Mouse (Mus musculus) hindbrain, embryonic 13.5 days (tissue): Measurements from ENCODE around the gene Krtap13-1. TPM values are rescaled to one million over a fixed set of nuclear protein-coding genes. Genes with fewer than 3 reads are reported as not detected.

Experiments
- ATAC-seq: fragments of 200-750 bp; cut with Nextera tagmentation; 2 replicates; pipeline ENCODE4 v1.8.0; 2017; ENCODE audit warnings: moderate TSS enrichment; ENCODE audit not compliant: low FRiP score
- H3K27ac ChIP-seq: fragments of 300-500 bp; sonication (generic); 2 replicates; pipeline ENCODE4 v1.5.1; 2015; ENCODE audit warnings: inconsistent platforms, mild to moderate bottlenecking, moderate library complexity
- H3K27me3 ChIP-seq: fragments of 300-500 bp; sonication (generic); 2 replicates; pipeline ENCODE4 v1.6.1; 2015; ENCODE audit warnings: mild to moderate bottlenecking, inconsistent platforms
- H3K36me3 ChIP-seq: fragments of 300-500 bp; sonication (generic); 2 replicates; pipeline ENCODE4 v1.6.1; 2015; ENCODE audit warnings: mild to moderate bottlenecking, inconsistent platforms
- H3K4me1 ChIP-seq: fragments of 300-500 bp; sonication (generic); replicated peaks from 2 replicates; pipeline ENCODE4 v1.6.1; 2015; ENCODE audit warnings: inconsistent platforms
- H3K4me2 ChIP-seq: fragments of 300-500 bp; sonication (generic); 2 replicates; pipeline ENCODE4 v1.6.1; 2015; ENCODE audit warnings: inconsistent platforms, mild to moderate bottlenecking, moderate library complexity
- H3K4me3 ChIP-seq: fragments of 300-500 bp; sonication (generic); 2 replicates; pipeline ENCODE4 v1.5.1; 2015; ENCODE audit warnings: mild to moderate bottlenecking, inconsistent platforms
- H3K9ac ChIP-seq: fragments of 300-500 bp; sonication (generic); 2 replicates; pipeline ENCODE4 v1.6.1; 2015; ENCODE audit warnings: mild to moderate bottlenecking, inconsistent platforms
- H3K9me3 ChIP-seq: fragments of 300-500 bp; sonication (generic); 2 replicates; pipeline ENCODE4 v1.6.1; 2016; ENCODE audit warnings: inconsistent platforms
- WGBS: fragments of 180-500 bp; shearing (Covaris S2); methylation state at CpG from one replicate; pipeline ENCODE4 v1.1.7; 2015; 5-methylcytosine and 5-hydroxymethylcytosine counted together
- polyA plus RNA-seq: library from polyadenylated mRNA; unstranded; fragments of >200 nt; fragmentation: Nextera tagmentation; extraction: Ambion mirVana; gene quantifications from 2 replicates; pipeline ENCODE4 v1.2.1, GENCODE M21; 2015

The Krtap13-1 gene
- polyA plus RNA-seq: not detected in 2 replicates

DNA sequence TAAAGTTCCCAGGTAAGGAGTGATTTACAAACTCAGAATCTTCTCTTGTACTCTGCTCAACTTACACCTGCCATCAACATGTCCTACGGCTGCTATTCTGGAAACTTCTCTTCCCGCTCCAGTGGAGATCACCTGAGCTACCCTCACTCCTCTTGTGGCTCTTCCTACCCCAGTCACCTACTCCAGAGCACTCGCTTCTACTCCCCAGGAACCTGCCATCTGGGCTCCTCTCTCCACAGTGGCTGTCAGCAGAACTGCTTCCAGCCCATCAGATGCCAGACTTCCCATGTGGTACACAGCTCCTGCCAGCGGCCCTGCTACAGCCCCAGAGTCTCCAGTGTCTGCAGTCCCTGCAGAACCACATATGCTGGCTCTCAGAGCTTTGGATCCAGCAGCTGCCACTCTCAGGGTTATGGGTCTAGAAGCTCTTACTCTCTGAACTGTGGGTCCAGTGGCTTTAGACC, at the start of gene Krtap13-1:
TSS of gene Krtap13-1 (plus strand) at position 51 of the 464 bp plus-strand sequence.
- no peak for ATAC-seq
- no peaks in the 10 kb centered on the region for H3K27me3 ChIP-seq
- no peak within 1 kb of the TSS for H3K9ac ChIP-seq
- H3K4me3 ChIP-seq: no peak within 1 kb of the TSS
- no peak within 1 kb of the TSS for H3K4me2 ChIP-seq
- no peaks in the 10 kb centered on the region for H3K4me1 ChIP-seq
- H3K9me3 ChIP-seq: no peaks in the 10 kb centered on the region
- 81% methylated on average over 4 of the region's 4 CpGs for WGBS
- no peaks in the 10 kb centered on the region for H3K36me3 ChIP-seq
- H3K27ac ChIP-seq: no peak within 1 kb of the TSS

- no peak overlapping the region for H3K27ac ChIP-seq
- 85% methylated on average over 6 of the region's 6 CpGs for WGBS
These were observed 49.6 kb upstream of the Krtap13-1 start for GRCm38 (mm10) chr16:88679099-88679498.

GRCm38 (mm10) chr16:88681282-88681681, 47.4 kb upstream of the Krtap13-1 start:
- 38% methylated on average over 2 of the region's 2 CpGs for WGBS
- Histone ChIP-seq H3K4me2 (no peak overlapping the region), H3K4me3 (no peak overlapping the region), H3K9ac (no peak overlapping the region), H3K27me3 (no peaks in the 10 kb centered on the region), H3K36me3 (no peaks in the 10 kb centered on the region), H3K4me1 (no peaks in the 10 kb centered on the region), H3K9me3 (no peaks in the 10 kb centered on the region), H3K27ac (no peak overlapping the region)
- no peak for ATAC-seq

More at GRCm38 (mm10) chr16:88679099-88679498, 49.6 kb upstream of the Krtap13-1 start:
- H3K4me2 ChIP-seq: no peak overlapping the region
- H3K9ac ChIP-seq: no peak overlapping the region
- no peak for ATAC-seq
- no peak overlapping the region for H3K4me3 ChIP-seq
- H3K36me3 ChIP-seq: no peaks in the 10 kb centered on the region
- H3K4me1 ChIP-seq: no peaks in the 10 kb centered on the region
- no peaks in the 10 kb centered on the region for H3K9me3 ChIP-seq
- H3K27me3 ChIP-seq: no peaks in the 10 kb centered on the region

DNA sequence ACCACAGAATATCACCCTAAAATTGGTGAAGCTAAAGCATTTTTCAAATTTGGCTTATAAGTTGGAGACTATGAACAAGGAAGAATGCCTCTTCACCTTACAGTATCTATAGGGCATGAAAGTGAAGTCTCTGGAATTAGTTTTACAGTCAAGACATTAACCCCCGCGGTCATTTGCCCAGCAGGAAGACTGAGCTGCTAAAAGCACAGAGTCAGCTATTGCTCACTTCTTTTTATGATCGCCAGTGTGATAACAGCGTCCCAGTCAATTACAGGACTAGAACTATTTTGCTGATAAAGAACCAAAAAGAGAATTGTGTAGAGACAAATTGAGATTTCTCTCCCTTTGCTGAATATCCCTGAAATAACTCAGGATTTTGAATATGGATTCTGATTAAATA, 32.4 kb upstream of the Krtap13-1 start:
- Histone ChIP-seq H3K36me3 (no peaks in the 10 kb centered on the region), H3K4me2 (no peak overlapping the region), H3K27ac (no peak overlapping the region), H3K9me3 (no peaks in the 10 kb centered on the region), H3K27me3 (no peaks in the 10 kb centered on the region), H3K4me1 (no peaks in the 10 kb centered on the region), H3K4me3 (no peak overlapping the region), H3K9ac (no peak overlapping the region)
- 80% methylated on average over 4 of the region's 4 CpGs for WGBS
- ATAC-seq: no peak

- no peaks in the 10 kb centered on the region for H3K9me3 ChIP-seq
- H3K36me3 ChIP-seq: no peaks in the 10 kb centered on the region
- H3K27ac ChIP-seq: no peak overlapping the region
- H3K9ac ChIP-seq: no peak overlapping the region
- no peaks in the 10 kb centered on the region for H3K4me1 ChIP-seq
- no peak for ATAC-seq
- H3K4me2 ChIP-seq: no peak overlapping the region
- WGBS: 58% methylated on average over 4 of the region's 4 CpGs
- no peaks in the 10 kb centered on the region for H3K27me3 ChIP-seq
- no peak overlapping the region for H3K4me3 ChIP-seq
These were observed 27.4 kb upstream of the Krtap13-1 start for GRCm38 (mm10) chr16:88701072-88701864.

- Histone ChIP-seq H3K9ac (no peak within 1 kb of the TSS), H3K4me3 (no peak within 1 kb of the TSS), H3K4me1 (no peaks in the 10 kb centered on the region), H3K27me3 (no peaks in the 10 kb centered on the region), H3K27ac (no peak within 1 kb of the TSS), H3K4me2 (no peak within 1 kb of the TSS), H3K9me3 (no peaks in the 10 kb centered on the region), H3K36me3 (no peaks in the 10 kb centered on the region)
- WGBS: 90% methylated on average over 10 of the region's 10 CpGs
- no peak for ATAC-seq
These were observed 21.1 kb upstream of the Krtap13-1 start, which contains the start of gene 2310061N02Rik for GRCm38 (mm10) chr16:88707496-88708012. Gene 2310061N02Rik, minus strand, starts transcription at chr16:88707962.

DNA sequence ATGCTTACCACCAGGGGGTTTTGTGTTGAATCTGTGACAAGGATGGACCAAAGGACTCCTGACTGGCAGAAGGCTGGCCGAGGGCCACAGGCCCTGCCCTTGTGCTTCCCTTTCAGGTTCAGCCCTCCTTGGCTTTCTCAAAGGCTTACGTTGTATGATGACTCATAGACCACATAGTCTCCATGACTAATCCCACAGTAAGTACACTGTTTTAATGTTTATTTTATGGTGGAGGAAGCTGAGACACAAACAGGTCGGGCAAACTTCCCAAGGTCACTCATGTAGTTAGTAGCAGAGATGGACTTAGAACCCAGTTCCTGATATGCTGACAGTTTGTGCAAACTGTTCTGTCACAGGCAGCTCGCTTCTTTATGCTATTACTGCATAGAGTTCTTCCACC, 17.9 kb upstream of the Krtap13-1 start:
- no peak overlapping the region for H3K4me2 ChIP-seq
- no peak overlapping the region for H3K9ac ChIP-seq
- H3K4me3 ChIP-seq: no peak overlapping the region
- H3K27ac ChIP-seq: no peak overlapping the region
- WGBS: 82% methylated on average over 4 of the region's 4 CpGs
- H3K36me3 ChIP-seq: no peaks in the 10 kb centered on the region
- H3K4me1 ChIP-seq: no peaks in the 10 kb centered on the region
- H3K27me3 ChIP-seq: no peaks in the 10 kb centered on the region
- H3K9me3 ChIP-seq: no peaks in the 10 kb centered on the region
- ATAC-seq: no peak

- no peaks in the 10 kb centered on the region for H3K36me3 ChIP-seq
- no peaks in the 10 kb centered on the region for H3K9me3 ChIP-seq
- H3K4me3 ChIP-seq: no peak overlapping the region
- H3K27ac ChIP-seq: no peak overlapping the region
- no peak for ATAC-seq
- H3K4me1 ChIP-seq: no peaks in the 10 kb centered on the region
- no peak overlapping the region for H3K9ac ChIP-seq
- 87% methylated on average over 6 of the region's 6 CpGs for WGBS
- no peak overlapping the region for H3K4me2 ChIP-seq
- H3K27me3 ChIP-seq: no peaks in the 10 kb centered on the region
These were observed 17.4 kb upstream of the Krtap13-1 start for GRCm38 (mm10) chr16:88711245-88711644.

DNA sequence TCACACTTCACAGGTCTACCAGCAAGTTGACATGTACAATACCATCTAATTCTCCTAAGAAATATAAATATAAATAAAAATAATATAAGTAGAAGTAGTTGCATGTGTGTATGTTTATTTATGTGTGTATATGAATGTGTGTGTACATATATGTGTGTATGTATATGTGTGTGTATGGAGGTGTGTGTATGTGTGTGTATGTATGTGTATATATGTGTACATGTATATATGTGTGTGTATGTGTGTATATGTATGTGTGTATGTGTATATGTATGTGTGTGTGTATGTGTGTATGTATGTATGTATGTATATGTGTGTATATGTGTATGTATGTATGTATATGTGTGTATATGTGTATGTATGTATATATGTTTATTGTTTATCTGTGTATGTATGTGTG, 12.1 kb upstream of the Krtap13-1 start:
- no peaks in the 10 kb centered on the region for H3K36me3 ChIP-seq
- H3K9ac ChIP-seq: no peak overlapping the region
- no peak overlapping the region for H3K27ac ChIP-seq
- no peak overlapping the region for H3K4me3 ChIP-seq
- no peaks in the 10 kb centered on the region for H3K4me1 ChIP-seq
- ATAC-seq: no peak
- no peak overlapping the region for H3K4me2 ChIP-seq
- H3K27me3 ChIP-seq: no peaks in the 10 kb centered on the region
- H3K9me3 ChIP-seq: no peaks in the 10 kb centered on the region

DNA sequence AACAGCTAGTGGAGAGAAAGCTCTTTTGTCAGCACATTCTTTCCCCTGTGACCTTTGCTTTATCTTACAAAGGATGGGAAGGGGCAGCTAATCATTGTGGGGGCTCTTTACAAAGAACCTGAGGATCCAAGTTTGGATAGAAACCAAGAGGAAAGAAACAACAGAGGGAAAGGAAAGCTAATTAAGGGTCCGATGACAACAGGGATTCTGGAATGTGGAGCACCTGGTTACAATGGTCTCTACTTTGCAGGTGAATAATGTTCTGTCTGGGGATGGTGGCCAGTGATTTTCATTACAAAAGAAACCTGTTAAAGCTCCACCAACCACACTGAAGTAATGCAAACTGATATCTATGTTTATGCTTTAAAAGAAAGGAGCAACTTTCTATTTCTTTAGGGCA, 8.6 kb upstream of the Krtap13-1 start:
- H3K4me2 ChIP-seq: no peak overlapping the region
- H3K4me3 ChIP-seq: no peak overlapping the region
- 22% methylated on average over 1 of the region's 1 CpGs for WGBS
- H3K36me3 ChIP-seq: no peaks in the 10 kb centered on the region
- H3K27ac ChIP-seq: no peak overlapping the region
- ATAC-seq: no peak
- 0 out of 2 replicates have a peak, but pooled peaks cover 3% of the 10 kb centered on the region for H3K4me1 ChIP-seq
- no peaks in the 10 kb centered on the region for H3K9me3 ChIP-seq
- H3K27me3 ChIP-seq: no peaks in the 10 kb centered on the region
- H3K9ac ChIP-seq: no peak overlapping the region

GRCm38 (mm10) chr16:88735391-88735790, 6.7 kb downstream of the Krtap13-1 start:
- H3K4me2 ChIP-seq: no peak overlapping the region
- no peak overlapping the region for H3K27ac ChIP-seq
- no peak overlapping the region for H3K9ac ChIP-seq
- no peak overlapping the region for H3K4me3 ChIP-seq
- no peaks in the 10 kb centered on the region for H3K27me3 ChIP-seq
- H3K4me1 ChIP-seq: no peaks in the 10 kb centered on the region
- no peaks in the 10 kb centered on the region for H3K36me3 ChIP-seq
- ATAC-seq: no peak
- H3K9me3 ChIP-seq: no peaks in the 10 kb centered on the region
- 71% methylated on average over 2 of the region's 2 CpGs for WGBS

DNA sequence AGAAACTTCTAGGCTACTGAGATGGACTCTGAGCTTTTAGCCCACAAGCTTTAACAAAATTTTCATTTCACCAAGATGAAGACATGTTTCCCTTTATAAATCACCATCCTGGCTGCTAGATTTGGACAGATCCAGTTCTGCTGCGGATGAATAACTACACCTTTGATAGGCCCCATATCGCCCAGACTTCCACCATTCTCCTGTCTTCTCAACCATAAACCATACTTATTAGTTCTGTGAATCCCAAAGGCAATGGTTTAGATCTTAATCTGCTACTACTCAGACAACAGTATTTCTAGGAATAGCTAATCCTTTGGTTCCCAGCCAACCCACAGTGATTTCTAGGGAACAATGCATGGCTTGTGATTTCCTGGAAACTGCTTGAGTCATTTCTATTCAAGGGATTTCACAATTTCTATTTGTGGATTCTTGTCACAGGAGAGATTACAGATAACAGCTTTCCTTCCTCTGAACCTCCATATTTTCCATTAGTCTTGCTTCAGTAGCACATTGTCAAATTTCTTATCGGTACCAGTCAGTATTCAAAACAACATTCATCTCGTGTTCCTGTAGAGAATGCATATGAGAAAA, 16.2 kb downstream of the Krtap13-1 start:
- Histone ChIP-seq H3K4me3 (no peak overlapping the region), H3K9ac (no peak overlapping the region), H3K36me3 (no peaks in the 10 kb centered on the region), H3K4me1 (no peaks in the 10 kb centered on the region), H3K4me2 (no peak overlapping the region), H3K27ac (no peak overlapping the region), H3K27me3 (no peaks in the 10 kb centered on the region), H3K9me3 (no peaks in the 10 kb centered on the region)
- WGBS: 74% methylated on average over 4 of the region's 4 CpGs
- ATAC-seq: no peak
